Mouse (Mus musculus) testis, postnatal 14 days (tissue): ENCODE measurements around the gene Ccdc138.
A peak's percentile ranks its signal among the peaks of the same experiment; 100 is the strongest.
"Not testable (repeated sequence)": the region's sequence is repeated elsewhere in the genome, so short reads cannot be mapped to it uniquely, and the experiment has no call there.

ENCODE experiments used
- DNase-seq: peaks from one replicate; pipeline ENCODE4 v3.0.0; 2021; ENCODE audit warnings: low spot score

Ccdc138 gene

GRCm38 (mm10) chr10:58497320-58498284 is at the start of gene Ccdc138:
Gene Ccdc138, plus strand, starts transcription at chr10:58497948.
- DNase-seq: peak; percentile 93

- DNase-seq: no peak
Observed at GRCm38 (mm10) chr10:58451575-58451974, 46.2 kb upstream of the Ccdc138 start.

GRCm38 (mm10) chr10:58452185-58452584 is 45.6 kb upstream of the Ccdc138 start:
- DNase-seq: no peak

DNA sequence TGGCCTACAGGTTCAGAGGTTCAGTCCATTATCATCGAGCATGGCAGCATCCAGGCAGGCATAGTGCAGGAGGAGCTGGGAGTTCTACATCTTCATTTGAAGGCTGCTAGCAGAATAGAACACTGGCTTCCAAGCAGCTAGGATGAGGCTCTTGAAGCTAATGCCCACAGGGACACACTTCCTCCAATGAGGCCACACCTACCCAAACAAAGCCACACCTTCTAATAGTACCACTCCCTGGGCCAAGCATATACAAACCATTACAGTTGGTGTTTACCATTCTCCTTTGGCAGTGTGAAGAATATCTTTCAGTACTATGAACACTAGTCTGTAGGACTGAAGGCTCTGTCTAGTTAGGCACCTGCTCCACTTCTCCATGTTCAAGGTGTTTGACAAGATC is 37.9 kb upstream of the Ccdc138 start:
- no peak for DNase-seq

DNA sequence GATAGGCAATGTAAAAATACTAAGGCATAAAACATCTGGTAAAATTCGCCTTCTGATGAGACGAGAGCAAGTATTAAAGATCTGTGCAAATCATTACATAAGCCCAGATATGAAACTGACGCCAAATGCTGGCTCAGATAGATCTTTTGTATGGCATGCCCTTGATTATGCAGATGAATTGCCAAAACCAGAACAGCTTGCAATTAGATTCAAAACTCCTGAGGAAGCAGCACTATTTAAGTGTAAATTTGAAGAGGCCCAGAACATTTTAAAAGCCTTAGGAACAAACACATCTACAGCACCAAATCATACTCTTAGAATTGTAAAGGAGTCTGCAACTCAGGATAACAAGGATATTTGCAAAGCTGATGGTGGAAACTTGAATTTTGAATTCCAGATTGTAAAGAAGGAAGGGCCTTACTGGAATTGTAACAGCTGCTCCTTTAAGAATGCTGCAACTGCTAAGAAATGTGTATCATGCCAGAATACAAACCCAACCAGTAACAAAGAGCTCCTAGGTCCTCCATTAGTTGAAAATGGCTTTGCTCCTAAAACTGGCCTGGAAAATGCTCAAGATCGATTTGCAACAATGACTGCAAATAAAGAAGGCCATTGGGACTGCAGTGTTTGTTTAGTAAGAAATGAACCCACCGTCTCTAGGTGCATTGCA is 20.5 kb upstream of the Ccdc138 start:
- no peak for DNase-seq

GRCm38 (mm10) chr10:58478071-58478578 is 19.6 kb upstream of the Ccdc138 start:
- DNase-seq: no peak

- DNase-seq: no peak
Observed at GRCm38 (mm10) chr10:58479954-58480490, 17.7 kb upstream of the Ccdc138 start.

- DNase-seq: no peak
Observed at GRCm38 (mm10) chr10:58491031-58491430, 6.7 kb upstream of the Ccdc138 start.

DNA sequence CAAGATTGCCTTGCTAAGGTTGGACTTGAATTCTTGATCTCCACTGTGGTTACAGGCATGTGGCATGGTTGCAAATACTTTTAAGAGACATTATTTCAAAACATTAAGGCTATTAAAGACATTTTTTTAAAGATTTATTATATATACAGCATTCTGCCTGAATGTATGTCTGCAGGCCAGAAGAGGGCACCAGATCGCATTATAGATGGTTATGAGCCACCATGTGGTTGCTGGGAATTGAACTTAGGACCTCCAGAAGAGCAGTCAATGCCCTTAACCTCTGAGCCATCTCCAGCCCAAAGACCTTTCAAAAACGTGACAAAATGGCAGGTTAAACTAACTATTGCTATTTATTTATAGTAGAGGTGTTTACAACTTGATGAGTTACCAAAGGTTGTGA is 2.1 kb upstream of the Ccdc138 start:
- no peak for DNase-seq

DNA sequence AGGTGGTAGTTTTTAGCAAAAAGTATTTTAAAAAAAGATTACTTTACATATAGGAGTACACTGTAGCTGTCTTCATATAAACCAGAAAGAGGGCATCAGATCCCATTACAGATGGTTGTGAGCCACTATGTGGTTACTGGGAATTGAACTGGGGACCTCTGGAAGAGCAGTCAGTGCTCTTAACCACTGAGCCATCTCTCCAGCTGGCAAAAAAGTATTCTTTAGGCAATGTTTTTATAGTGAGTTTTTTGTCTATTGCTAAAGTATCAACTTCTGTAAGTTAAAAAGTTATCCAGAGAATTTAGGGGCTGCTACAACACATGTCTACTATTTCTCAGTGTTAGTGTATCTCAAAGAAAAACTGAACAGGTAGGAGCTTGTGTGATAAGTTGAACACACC is 1.0 kb upstream of the Ccdc138 start:
- no peak for DNase-seq

DNA sequence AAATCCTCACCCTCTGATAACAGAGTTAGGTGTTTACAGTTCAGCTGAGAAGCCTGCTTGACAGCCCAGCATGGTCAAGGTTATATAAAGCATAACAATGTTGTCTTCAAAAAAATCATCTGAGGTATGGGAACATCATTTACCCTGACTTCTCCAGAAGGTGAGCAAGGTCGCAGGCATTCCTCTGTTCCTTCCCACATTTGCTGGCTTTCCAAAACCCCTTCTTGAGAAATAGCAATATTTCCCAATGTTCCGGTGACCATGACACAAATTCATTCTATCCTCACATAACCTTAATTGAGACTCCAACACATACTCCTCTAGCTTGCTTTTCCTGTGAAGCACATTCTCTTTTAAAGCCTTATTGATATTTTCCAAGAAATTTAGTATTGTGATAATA is 768 bp downstream of the Ccdc138 start:
- no peak for DNase-seq

- DNase-seq: no peak
Observed at GRCm38 (mm10) chr10:58529358-58529757, 31.6 kb downstream of the Ccdc138 start.

GRCm38 (mm10) chr10:58530896-58531790 is 33.4 kb downstream of the Ccdc138 start:
- no peak for DNase-seq

DNA sequence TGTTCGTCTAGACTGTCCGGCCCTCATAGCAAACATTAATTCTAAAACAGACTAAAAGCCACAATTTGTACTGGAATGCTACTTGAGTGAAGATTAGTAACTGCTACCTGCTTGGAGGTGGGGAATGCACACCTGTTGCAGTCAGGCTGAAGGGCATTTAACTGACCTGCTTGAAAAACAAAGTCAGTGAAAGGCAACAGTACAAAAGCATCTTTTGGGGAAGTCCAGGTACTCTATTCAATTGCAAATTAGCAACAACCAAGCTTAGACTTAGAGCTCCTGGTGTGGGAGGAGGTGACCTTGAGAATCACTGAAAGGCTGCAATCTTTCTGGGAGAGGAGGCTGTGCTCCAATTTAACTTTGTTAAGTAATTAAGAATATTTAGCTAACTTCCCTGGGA is 34.4 kb downstream of the Ccdc138 start:
- no peak for DNase-seq

- DNase-seq: not testable (repeated sequence)
Observed at GRCm38 (mm10) chr10:58536276-58536675, 38.5 kb downstream of the Ccdc138 start.

DNA sequence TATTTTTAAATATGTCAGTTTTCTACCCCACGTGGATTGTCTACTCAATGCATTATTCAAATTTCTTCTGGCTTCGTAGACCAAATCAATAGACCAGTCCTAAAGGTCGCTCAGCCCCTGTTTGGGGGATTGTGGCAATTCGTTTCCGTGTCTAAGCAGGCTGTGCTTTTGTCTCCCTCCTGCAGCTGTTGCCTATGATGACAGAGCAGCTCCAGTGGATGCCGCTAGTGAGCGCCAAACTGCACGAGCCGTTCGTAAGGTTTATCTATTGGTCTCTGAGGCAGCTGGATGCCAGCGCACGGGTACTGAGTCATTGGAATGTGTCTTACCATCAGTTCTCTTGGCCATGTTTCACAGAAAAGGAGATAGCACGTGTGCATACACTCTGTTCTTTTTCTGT is 42.9 kb downstream of the Ccdc138 start:
- DNase-seq: no peak

DNA sequence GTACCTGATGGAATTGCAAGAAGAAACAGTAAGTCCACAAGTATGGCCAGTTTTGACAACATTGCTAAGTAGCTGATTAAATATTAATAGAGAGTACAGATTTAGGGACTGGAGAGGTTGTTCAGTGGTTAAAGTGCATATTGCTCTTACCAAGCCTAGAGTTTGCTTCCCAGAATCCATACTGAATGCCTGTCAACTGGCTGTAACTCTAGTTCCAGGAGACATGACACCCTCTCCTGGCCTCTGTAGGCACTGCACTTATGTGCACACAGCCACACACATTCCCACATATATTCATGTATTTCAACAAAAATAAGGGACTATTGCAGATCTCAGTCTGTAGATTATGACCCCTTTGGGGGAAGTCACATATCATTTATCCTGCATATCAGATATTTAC is 51.0 kb downstream of the Ccdc138 start:
- DNase-seq: no peak

DNA sequence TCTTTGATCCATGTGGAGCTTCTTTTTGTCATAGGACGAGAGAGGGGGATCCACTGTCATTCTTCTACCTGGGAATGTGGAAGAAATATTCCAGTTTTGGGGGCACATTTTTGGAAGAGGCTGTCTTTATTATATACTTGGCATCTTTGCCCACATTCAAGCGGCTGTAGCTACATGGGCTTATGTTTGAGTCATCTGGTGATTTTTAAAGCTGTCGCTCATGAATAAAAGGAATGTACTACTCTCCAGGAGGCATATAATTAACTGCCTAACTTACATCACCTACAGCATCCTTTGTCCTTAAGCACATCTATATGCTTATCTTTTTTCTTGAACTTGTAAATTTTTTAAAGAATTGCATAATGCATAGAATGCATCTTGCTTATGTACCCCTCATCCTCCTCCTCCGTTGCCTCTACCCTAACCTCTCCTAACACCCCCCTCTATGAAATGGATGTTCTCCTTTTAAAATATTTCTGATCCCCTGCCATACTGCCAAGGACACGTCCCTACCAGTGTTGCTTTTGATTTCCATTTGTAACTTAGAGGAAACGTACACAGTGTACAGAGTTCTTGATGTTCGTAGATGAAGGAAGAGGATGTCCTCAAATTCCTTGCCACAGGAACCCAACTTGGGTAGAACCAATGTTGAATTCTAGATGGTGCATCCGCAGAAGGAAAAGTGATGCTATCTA is 57.1 kb downstream of the Ccdc138 start:
- no peak for DNase-seq

- DNase-seq: no peak
Observed at GRCm38 (mm10) chr10:58559098-58559497, 61.4 kb downstream of the Ccdc138 start.

GRCm38 (mm10) chr10:58559901-58560300 is 62.2 kb downstream of the Ccdc138 start:
- no peak for DNase-seq

- no peak for DNase-seq
Observed at GRCm38 (mm10) chr10:58560521-58560920, 62.8 kb downstream of the Ccdc138 start.
